Mouse (Mus musculus) stomach, postnatal 0 days (tissue): ENCODE data around the gene Muc4.

Source experiments
- CTCF ChIP-seq: IDR thresholded peaks from 2 replicates; pipeline ENCODE4 v1.5.1; 2016; ENCODE audit warnings: antibody characterized with exemption, low read depth, mild to moderate bottlenecking, moderate library complexity
- EP300 ChIP-seq: optimal IDR thresholded peaks from 2 replicates; pipeline ENCODE3; 2016; ENCODE audit warnings: antibody characterized with exemption

- TF ChIP-seq CTCF = peak; percentile 26; the same call in 1 of the 2 replicates
- no peak for TF ChIP-seq EP300
Measured at GRCm38 (mm10) chr16:32826521-32826920, 90.8 kb downstream of the Muc4 start.
